Mouse (Mus musculus) adrenal gland, postnatal 25 days (tissue): Measurements from ENCODE around the gene Arrb1. TPM values are rescaled to one million over a fixed set of nuclear protein-coding genes. Genes with fewer than 3 reads are reported as not detected.

Experiments used
- DNase-seq: peaks from one replicate; pipeline ENCODE4 v3.0.0; 2021; ENCODE audit warnings: mixed read lengths
- total RNA-seq: library from RNA; stranded (reverse); gene quantifications from 2 replicates; pipeline ENCODE4 v1.2.3, GENCODE M21; 2021

Gene Arrb1
- total RNA-seq, 1 experiment from 2014 or later, result 69.0 TPM

GRCm38 (mm10) chr7:99538421-99538820 lies 3.2 kb downstream of the Arrb1 start:
- DNase-seq, result no peak

- DNase-seq, result peak; percentile 55
These were observed 4.1 kb downstream of the Arrb1 start for GRCm38 (mm10) chr7:99539201-99539891.

GRCm38 (mm10) chr7:99540016-99540415 lies 4.8 kb downstream of the Arrb1 start:
- DNase-seq, result no peak

- DNase-seq, result no peak
These were observed 5.9 kb downstream of the Arrb1 start for GRCm38 (mm10) chr7:99541204-99541603.

- no peak for DNase-seq
These were observed 9.0 kb downstream of the Arrb1 start for GRCm38 (mm10) chr7:99544272-99544671.

GRCm38 (mm10) chr7:99545885-99546745 lies 10.8 kb downstream of the Arrb1 start:
- DNase-seq, result peak; percentile 67

GRCm38 (mm10) chr7:99547584-99548487 lies 12.6 kb downstream of the Arrb1 start:
- DNase-seq, result no peak

GRCm38 (mm10) chr7:99549668-99550067 lies 14.4 kb downstream of the Arrb1 start:
- DNase-seq, result no peak

GRCm38 (mm10) chr7:99551623-99552022 lies 16.4 kb downstream of the Arrb1 start:
- DNase-seq, result no peak

- no peak for DNase-seq
These were observed 18.1 kb downstream of the Arrb1 start for GRCm38 (mm10) chr7:99553222-99553884.

- DNase-seq, result no peak
These were observed 18.6 kb downstream of the Arrb1 start for GRCm38 (mm10) chr7:99553885-99554269.

- DNase-seq, result peak; percentile 66
These were observed 20.6 kb downstream of the Arrb1 start for GRCm38 (mm10) chr7:99555862-99556261.

GRCm38 (mm10) chr7:99559091-99559490 lies 23.8 kb downstream of the Arrb1 start:
- DNase-seq, result no peak

GRCm38 (mm10) chr7:99562478-99562877 lies 27.2 kb downstream of the Arrb1 start:
- no peak for DNase-seq

GRCm38 (mm10) chr7:99563224-99563623 lies 28.0 kb downstream of the Arrb1 start:
- no peak for DNase-seq

GRCm38 (mm10) chr7:99565325-99565881 lies 30.1 kb downstream of the Arrb1 start:
- no peak for DNase-seq

- DNase-seq, result no peak
These were observed 35.4 kb downstream of the Arrb1 start for GRCm38 (mm10) chr7:99570680-99571079.

- DNase-seq, result no peak
These were observed 37.7 kb downstream of the Arrb1 start for GRCm38 (mm10) chr7:99572931-99573330.

- DNase-seq, result no peak
These were observed 38.1 kb downstream of the Arrb1 start for GRCm38 (mm10) chr7:99573351-99573750.

- no peak for DNase-seq
These were observed 43.0 kb downstream of the Arrb1 start for GRCm38 (mm10) chr7:99578246-99578645.

GRCm38 (mm10) chr7:99579491-99580190 lies 44.4 kb downstream of the Arrb1 start:
- DNase-seq, result no peak
